Mouse (Mus musculus) thymus, adult 2 months (tissue): ENCODE measurements around the gene Dnmt3a.

Source experiments
- CTCF ChIP-seq: fragments of 200-500 bp; IDR thresholded peaks from 2 replicates; pipeline ENCODE4 v1.5.1; 2012; ENCODE audit warnings: mild to moderate bottlenecking, control low read depth, low read length, moderate library complexity, borderline replicate concordance; ENCODE audit not compliant: control insufficient read depth, poor library complexity, insufficient read depth; ENCODE audit errors: extremely low read depth
- POLR2A ChIP-seq: fragments of 200-500 bp; IDR thresholded peaks from 2 replicates; pipeline ENCODE4 v1.6.1; 2012; ENCODE audit warnings: mild to moderate bottlenecking, low read length, control low read depth, moderate library complexity; ENCODE audit not compliant: control insufficient read depth, poor library complexity, insufficient read depth; ENCODE audit errors: extremely low read depth

DNA sequence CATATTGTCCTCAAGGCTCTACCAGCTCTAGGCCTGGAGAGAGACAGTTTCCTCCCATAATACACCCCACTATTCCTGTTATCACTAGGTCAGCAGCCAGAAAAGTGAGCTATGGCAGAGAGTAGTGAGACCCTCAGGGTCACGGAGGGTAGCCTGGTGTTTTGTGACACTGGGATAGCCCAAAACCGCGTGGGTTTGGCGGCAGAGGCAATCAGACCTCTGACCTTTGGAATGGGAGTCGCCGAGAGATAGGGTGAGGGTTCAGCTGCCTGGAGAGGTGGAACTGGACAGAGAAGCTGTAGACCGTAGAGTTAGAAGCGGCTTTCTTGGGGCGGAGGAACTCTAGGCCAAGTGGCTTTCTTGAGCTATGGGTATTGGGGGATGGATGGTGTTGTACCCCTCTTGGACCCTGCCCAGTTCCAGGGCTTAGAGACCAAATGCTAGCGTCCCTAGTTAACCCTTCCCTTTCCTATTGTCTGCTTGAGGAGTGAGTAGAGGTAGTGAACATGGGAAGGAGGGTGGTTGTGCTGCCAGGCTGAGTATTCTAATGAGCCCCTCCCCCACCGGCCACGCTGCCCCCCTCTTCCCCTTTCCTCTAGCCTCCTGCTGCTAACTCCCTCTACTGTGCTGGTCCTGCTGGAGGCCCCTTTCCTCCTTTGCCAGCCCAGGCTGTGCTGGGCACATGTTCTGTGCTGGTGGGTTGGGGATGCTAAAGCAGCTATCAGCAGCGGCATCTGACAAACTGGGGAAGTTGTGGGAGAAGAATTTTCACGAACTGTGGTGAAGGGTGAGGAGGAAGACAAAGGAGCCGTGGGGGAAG is 86.6 kb downstream of the Dnmt3a start:
- no peak for TF ChIP-seq POLR2A
- TF ChIP-seq CTCF: no peak
